Mouse (Mus musculus) MEL (cell line): ENCODE data around the gene Trip11.

Source experiments
- CHD2 ChIP-seq: IDR thresholded peaks from 2 replicates; pipeline ENCODE4 v1.6.1; 2011; ENCODE audit warnings: low read length, improper control_type of control experiment
- CTCF ChIP-seq, 3 experiments: IDR thresholded peaks in 2 of 3; conservative IDR thresholded peaks in 1 of 3; 2 replicates each; pipeline ENCODE4 v1.5.1; 2011 to 2012; ENCODE audit warnings: low read length in 3 of 3, low read depth in 2 of 3, mild to moderate bottlenecking in 2 of 3, improper control_type of control experiment in 1 of 3, inconsistent platforms in 1 of 3, mixed read lengths in 1 of 3, moderate library complexity in 1 of 3; ENCODE audit not compliant: control insufficient read depth in 1 of 3, insufficient read depth in 1 of 3, poor library complexity in 1 of 3, severe bottlenecking in 1 of 3
- ELF1 ChIP-seq: IDR thresholded peaks from 2 replicates; pipeline ENCODE4 v1.6.1; 2014; ENCODE audit warnings: low read depth, mild to moderate bottlenecking, inconsistent platforms, low read length, improper control_type of control experiment, moderate library complexity
- EP300 ChIP-seq, 2 experiments: IDR thresholded peaks; 2 replicates each; pipeline ENCODE4 v1.6.1; 2011; ENCODE audit warnings: improper control_type of control experiment in 2 of 2, low read length in 2 of 2, low read depth in 1 of 2, mild to moderate bottlenecking in 1 of 2
- GATA1 ChIP-seq: IDR thresholded peaks from 2 replicates; pipeline ENCODE4 v1.6.1; 2011; ENCODE audit warnings: low read depth, low read length, improper control_type of control experiment
- MAX ChIP-seq: IDR thresholded peaks from 2 replicates; pipeline ENCODE4 v1.6.1; 2011; ENCODE audit warnings: low read length, improper control_type of control experiment
- MAZ ChIP-seq: IDR thresholded peaks from 2 replicates; pipeline ENCODE4 v1.6.1; 2012; ENCODE audit warnings: low read depth, mild to moderate bottlenecking, inconsistent platforms, low read length, improper control_type of control experiment
- POLR2AphosphoS2 ChIP-seq: IDR thresholded peaks from 2 replicates; pipeline ENCODE4 v1.6.1; 2011; ENCODE audit warnings: low read length, improper control_type of control experiment
- TAL1 ChIP-seq: IDR thresholded peaks from 2 replicates; pipeline ENCODE4 v1.6.1; 2012; ENCODE audit warnings: mild to moderate bottlenecking, inconsistent platforms, low read length, moderate library complexity, mixed read lengths
- USF1 ChIP-seq: IDR thresholded peaks from 2 replicates; pipeline ENCODE4 v1.6.1; 2014; ENCODE audit warnings: low read depth, mild to moderate bottlenecking, inconsistent platforms, low read length, improper control_type of control experiment, moderate library complexity
- ZMIZ1 ChIP-seq: IDR thresholded peaks from 2 replicates; pipeline ENCODE4 v1.6.1; 2012; ENCODE audit warnings: low read depth, mild to moderate bottlenecking, inconsistent platforms, low read length, improper control_type of control experiment, moderate library complexity

DNA sequence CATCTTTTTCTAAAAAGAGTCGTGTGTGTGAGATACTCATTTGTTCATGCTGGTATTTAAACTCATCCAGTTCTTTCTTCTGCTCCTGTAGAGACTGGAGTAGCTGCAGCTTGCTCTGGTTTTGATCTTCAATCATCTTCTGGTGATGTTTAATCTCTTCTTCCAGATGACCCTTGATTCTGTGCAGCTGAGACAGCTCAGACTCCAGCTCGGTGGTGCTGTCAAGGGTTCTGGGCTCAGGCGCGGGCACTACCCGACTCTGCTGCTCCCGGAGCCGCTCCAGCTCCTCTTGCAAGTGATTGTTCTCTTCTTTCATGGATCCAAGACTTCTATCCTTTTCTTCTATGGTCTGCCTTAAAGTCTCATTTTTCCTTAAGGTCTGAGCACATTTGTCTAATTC is 28.1 kb downstream of the Trip11 start:
- no peak for TF ChIP-seq MAX
- no peak for TF ChIP-seq CTCF (IDR thresholded peaks at IDR 0.05 in 2 of 3, conservative IDR thresholded peaks at IDR 0.05 in 1 of 3; ENCODE audit: control insufficient read depth in 1 of 3, insufficient read depth in 1 of 3, low read depth in 2 of 3, low read length in 3 of 3, poor library complexity in 1 of 3, severe bottlenecking in 1 of 3)
- TF ChIP-seq GATA1, result no peak
- no peak for TF ChIP-seq ELF1
- no peak for TF ChIP-seq EP300 (IDR thresholded peaks at IDR 0.05; ENCODE audit: low read depth in 1 of 2, low read length in 2 of 2)
- TF ChIP-seq CHD2, result no peak
- TF ChIP-seq USF1, result no peak
- TF ChIP-seq ZMIZ1, result no peak
- TF ChIP-seq MAZ, result no peak
- no peak for TF ChIP-seq TAL1
- no peak for TF ChIP-seq POLR2AphosphoS2
